Mouse (Mus musculus) fibroblast of lung, adult 2 months (primary cell): Measurements from ENCODE around the gene Coro7.

Source experiments
- DNase-seq: peaks from one replicate; pipeline ENCODE4 v3.0.0-alpha.2; 2011; ENCODE audit warnings: low read depth

The Coro7 gene

GRCm38 (mm10) chr16:4648416-4649023, 31.1 kb downstream of the Coro7 start:
- DNase-seq, result no peak

GRCm38 (mm10) chr16:4647651-4648141, 31.9 kb downstream of the Coro7 start:
- DNase-seq, result peak; percentile 88

GRCm38 (mm10) chr16:4646831-4647230, 32.7 kb downstream of the Coro7 start:
- DNase-seq, result no peak

GRCm38 (mm10) chr16:4645867-4646266, 33.7 kb downstream of the Coro7 start:
- DNase-seq, result no peak

- peak; percentile 83 for DNase-seq
These were observed 35.7 kb downstream of the Coro7 start for GRCm38 (mm10) chr16:4643670-4644419.

GRCm38 (mm10) chr16:4642937-4643336, 36.6 kb downstream of the Coro7 start:
- no peak for DNase-seq

- no peak for DNase-seq
These were observed 37.4 kb downstream of the Coro7 start for GRCm38 (mm10) chr16:4642190-4642589.

- no peak for DNase-seq
These were observed 38.3 kb downstream of the Coro7 start for GRCm38 (mm10) chr16:4641119-4641838.

- DNase-seq, result no peak
These were observed 39.1 kb downstream of the Coro7 start for GRCm38 (mm10) chr16:4640267-4641005.

- DNase-seq, result peak; percentile 89
These were observed 39.7 kb downstream of the Coro7 start, which contains the start of the genes Vasn and Dnaja3 for GRCm38 (mm10) chr16:4639831-4640237. Vasn (plus strand) TSS chr16:4639941. Dnaja3 (plus strand) TSS chr16:4639989.

GRCm38 (mm10) chr16:4638891-4639390, 40.6 kb downstream of the Coro7 start:
- no peak for DNase-seq

GRCm38 (mm10) chr16:4635760-4636159, 43.8 kb downstream of the Coro7 start:
- no peak for DNase-seq

- DNase-seq, result no peak
These were observed 44.9 kb downstream of the Coro7 start for GRCm38 (mm10) chr16:4634681-4635080.

- DNase-seq, result no peak
These were observed 45.9 kb downstream of the Coro7 start for GRCm38 (mm10) chr16:4633661-4634060.

GRCm38 (mm10) chr16:4632050-4632449, 47.5 kb downstream of the Coro7 start:
- DNase-seq, result no peak

GRCm38 (mm10) chr16:4629950-4630349, 49.6 kb downstream of the Coro7 start:
- no peak for DNase-seq

GRCm38 (mm10) chr16:4628898-4629419, 50.6 kb downstream of the Coro7 start:
- no peak for DNase-seq

- no peak for DNase-seq
These were observed 52.5 kb downstream of the Coro7 start for GRCm38 (mm10) chr16:4627105-4627504.

- no peak for DNase-seq
These were observed 55.0 kb downstream of the Coro7 start, which contains the start of gene Pam16 for GRCm38 (mm10) chr16:4624481-4625110. Pam16 (minus strand) TSS chr16:4624988.

GRCm38 (mm10) chr16:4624074-4624473, 55.5 kb downstream of the Coro7 start:
- no peak for DNase-seq

GRCm38 (mm10) chr16:4616829-4617228, 62.7 kb downstream of the Coro7 start:
- DNase-seq, result no peak
